Mouse (Mus musculus) small intestine, adult 2 months (tissue): Measurements from ENCODE around the gene Rnf215. TPM values are rescaled to one million over a fixed set of nuclear protein-coding genes. Genes with fewer than 3 reads are reported as not detected.
A peak's percentile ranks its signal among the peaks of the same experiment; 100 is the strongest.

Experiments
- H3K27ac ChIP-seq: fragments of 200-500 bp; 2 replicates; pipeline ENCODE4 v1.5.1; 2012; ENCODE audit warnings: low read depth, low read length, control low read depth, inconsistent platforms; ENCODE audit not compliant: insufficient read depth
- H3K27me3 ChIP-seq: fragments of 200-500 bp; 2 replicates; pipeline ENCODE4 v1.6.1; 2012; ENCODE audit warnings: mild to moderate bottlenecking, moderate library complexity, low read length, inconsistent platforms; ENCODE audit not compliant: control insufficient read depth, insufficient read depth
- H3K36me3 ChIP-seq: fragments of 200-500 bp; 2 replicates; pipeline ENCODE4 v1.6.1; 2012; ENCODE audit warnings: mild to moderate bottlenecking, low read length, control low read depth, inconsistent platforms; ENCODE audit not compliant: control insufficient read depth, insufficient read depth
- H3K4me1 ChIP-seq: fragments of 200-500 bp; 2 replicates; pipeline ENCODE4 v1.6.1; 2012; ENCODE audit warnings: low read length, inconsistent platforms, mixed read lengths; ENCODE audit not compliant: control insufficient read depth, insufficient read depth, insufficient read length
- H3K4me3 ChIP-seq: fragments of 200-500 bp; 2 replicates; pipeline ENCODE4 v1.5.1; 2012; ENCODE audit warnings: low read depth, mild to moderate bottlenecking, control low read depth, inconsistent platforms, low read length, moderate library complexity
- CTCF ChIP-seq: fragments of 200-500 bp; IDR thresholded peaks from 2 replicates; pipeline ENCODE4 v1.5.1; 2012; ENCODE audit warnings: low read depth, mild to moderate bottlenecking, control low read depth, inconsistent platforms, low read length, moderate library complexity, mixed read lengths; ENCODE audit not compliant: insufficient replicate concordance, insufficient read length; ENCODE audit errors: extremely low read depth
- POLR2A ChIP-seq: fragments of 200-500 bp; IDR thresholded peaks from 2 replicates; pipeline ENCODE4 v1.6.1; 2012; ENCODE audit warnings: low read depth, mild to moderate bottlenecking, control low read depth, inconsistent platforms, low read length, moderate library complexity
- WGBS: fragments of 180-500 bp; shearing (Covaris S2); methylation state at CpG from one replicate; pipeline ENCODE4 v1.1.7; 2018; 5-methylcytosine and 5-hydroxymethylcytosine counted together
- polyA plus RNA-seq: library from polyadenylated mRNA; depleted of rRNA; stranded (reverse); fragments of >200 nt; gene quantifications from 2 replicates; pipeline ENCODE4 v1.2.3, GENCODE M21; 2012; rRNA removed

Gene Rnf215
- 13.9 and 20.6 TPM in 2 replicates for polyA plus RNA-seq

DNA sequence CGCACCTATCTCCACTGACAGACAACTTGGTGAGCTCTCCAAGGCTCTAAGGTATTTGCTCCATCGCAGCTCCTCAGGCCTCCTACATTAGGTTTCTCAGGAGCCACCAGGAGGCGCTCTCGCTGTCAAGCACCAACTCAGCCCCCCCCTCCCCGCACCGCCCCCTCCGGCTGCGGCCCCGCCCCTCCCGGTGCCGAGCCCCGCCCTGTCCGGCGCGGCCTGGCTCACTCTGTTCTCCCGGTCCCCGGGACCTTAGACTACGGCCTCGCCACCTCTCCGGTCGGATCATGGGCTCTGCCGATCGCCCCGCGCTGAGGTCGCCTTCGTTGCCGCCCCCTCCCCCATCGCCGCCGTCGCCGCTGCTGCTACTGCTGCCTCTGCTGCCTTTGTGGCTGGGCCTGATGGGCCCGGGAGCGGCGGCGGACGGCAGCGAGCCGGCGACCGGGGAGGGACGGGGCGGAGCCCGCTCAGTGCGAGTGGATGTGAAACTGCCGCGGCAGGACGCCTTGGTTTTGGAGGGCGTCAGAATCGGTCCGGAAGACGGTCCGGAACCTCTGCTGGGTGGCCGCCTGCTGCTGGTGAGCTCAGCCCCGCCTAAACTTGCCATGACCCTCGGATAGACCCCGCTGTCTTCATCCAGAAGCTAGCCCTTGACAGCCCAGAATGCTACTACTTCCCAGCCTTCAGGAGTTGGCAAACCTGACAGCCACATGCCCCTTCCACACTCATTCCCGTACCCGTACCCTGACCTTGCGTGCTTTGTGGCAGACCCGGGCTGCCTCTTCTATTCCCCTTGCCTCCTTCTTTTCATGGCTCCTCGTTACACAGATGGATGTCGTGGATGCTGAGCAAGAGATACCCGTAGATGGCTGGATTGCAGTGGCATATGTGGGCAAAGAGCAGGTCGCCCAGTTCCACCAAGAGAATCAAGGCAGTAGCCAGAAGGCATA, at the start of gene Rnf215:
Gene Rnf215 (plus strand): TSS at position 217 of the 950 bp plus-strand sequence.
- TF ChIP-seq POLR2A (peak; percentile 86), CTCF (peak; percentile 90)
- peak within 1 kb of the TSS; percentile 92 for H3K4me3 ChIP-seq
- H3K36me3 ChIP-seq: peaks cover 8% of the 10 kb centered on the region
- H3K4me1 ChIP-seq: peaks cover 2% of the 10 kb centered on the region; the same call in 1 of the 2 replicates
- H3K27me3 ChIP-seq: no peaks in the 10 kb centered on the region
- WGBS: 1% methylated on average over 66 of the region's 66 CpGs
- peak within 1 kb of the TSS; percentile 82 for H3K27ac ChIP-seq

- 19% methylated on average over 1 of the region's 1 CpGs for whole genome bisulfite sequencing
Observed at GRCm38 (mm10) chr11:4086246-4086645, 48.8 kb upstream of the Rnf215 start.

DNA sequence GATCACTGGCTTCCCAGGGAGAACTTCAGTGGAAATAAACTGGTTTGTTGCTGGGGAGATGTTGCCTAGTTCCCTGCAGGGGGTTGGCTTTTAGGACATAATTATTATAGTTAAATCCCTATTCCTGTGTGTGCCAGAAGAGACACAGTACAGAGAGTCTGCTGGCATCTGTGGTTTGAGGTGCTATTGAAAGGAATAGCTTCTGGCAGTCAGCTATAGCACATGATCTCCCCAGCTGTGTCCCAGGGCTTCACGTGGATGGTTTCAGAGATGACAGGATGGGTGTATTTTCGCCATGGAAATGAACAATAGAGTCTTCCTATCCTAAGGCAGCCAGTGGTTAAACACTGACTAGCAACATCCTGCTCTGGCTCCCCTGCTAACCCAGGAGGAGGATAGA, 47.7 kb upstream of the Rnf215 start:
- Histone ChIP-seq H3K36me3 (peaks cover 15% of the 10 kb centered on the region), H3K27ac (no peak overlapping the region), H3K4me3 (no peak overlapping the region), H3K27me3 (no peaks in the 10 kb centered on the region), H3K4me1 (no peaks in the 10 kb centered on the region)
- no peak for TF ChIP-seq CTCF
- TF ChIP-seq POLR2A: no peak
- WGBS: 67% methylated on average over 2 of the region's 2 CpGs

More at GRCm38 (mm10) chr11:4086246-4086645, 48.8 kb upstream of the Rnf215 start:
- TF ChIP-seq CTCF: no peak
- no peak for TF ChIP-seq POLR2A
- H3K4me1 ChIP-seq: no peaks in the 10 kb centered on the region
- peaks cover 7% of the 10 kb centered on the region for H3K36me3 ChIP-seq
- H3K4me3 ChIP-seq: no peak overlapping the region
- no peak overlapping the region for H3K27ac ChIP-seq
- H3K27me3 ChIP-seq: no peaks in the 10 kb centered on the region

- 32% methylated on average over 18 of the region's 18 CpGs for WGBS
- peak overlapping the region; percentile 97 for H3K27ac ChIP-seq
Observed at GRCm38 (mm10) chr11:4093459-4094377, 41.3 kb upstream of the Rnf215 start.

GRCm38 (mm10) chr11:4094378-4095170, 40.4 kb upstream of the Rnf215 start:
- Histone ChIP-seq H3K36me3 (peaks cover 16% of the 10 kb centered on the region), H3K27ac (peak overlapping the region; percentile 97), H3K4me3 (peak overlapping the region; percentile 92), H3K4me1 (peaks cover 20% of the 10 kb centered on the region), H3K27me3 (no peaks in the 10 kb centered on the region)
- peak; percentile 45 for TF ChIP-seq POLR2A
- TF ChIP-seq CTCF: peak; percentile 86; the same call in 1 of the 2 replicates
- WGBS: 3% methylated on average over 24 of the region's 24 CpGs

More at GRCm38 (mm10) chr11:4093459-4094377, 41.3 kb upstream of the Rnf215 start:
- TF ChIP-seq CTCF: no peak
- no peak for TF ChIP-seq POLR2A
- peaks cover 16% of the 10 kb centered on the region for H3K36me3 ChIP-seq
- H3K4me3 ChIP-seq: peak overlapping the region; percentile 92
- H3K27me3 ChIP-seq: no peaks in the 10 kb centered on the region
- peaks cover 20% of the 10 kb centered on the region for H3K4me1 ChIP-seq
